Mouse (Mus musculus): ENCODE measurements around the gene Sebox.

The Sebox gene

DNA sequence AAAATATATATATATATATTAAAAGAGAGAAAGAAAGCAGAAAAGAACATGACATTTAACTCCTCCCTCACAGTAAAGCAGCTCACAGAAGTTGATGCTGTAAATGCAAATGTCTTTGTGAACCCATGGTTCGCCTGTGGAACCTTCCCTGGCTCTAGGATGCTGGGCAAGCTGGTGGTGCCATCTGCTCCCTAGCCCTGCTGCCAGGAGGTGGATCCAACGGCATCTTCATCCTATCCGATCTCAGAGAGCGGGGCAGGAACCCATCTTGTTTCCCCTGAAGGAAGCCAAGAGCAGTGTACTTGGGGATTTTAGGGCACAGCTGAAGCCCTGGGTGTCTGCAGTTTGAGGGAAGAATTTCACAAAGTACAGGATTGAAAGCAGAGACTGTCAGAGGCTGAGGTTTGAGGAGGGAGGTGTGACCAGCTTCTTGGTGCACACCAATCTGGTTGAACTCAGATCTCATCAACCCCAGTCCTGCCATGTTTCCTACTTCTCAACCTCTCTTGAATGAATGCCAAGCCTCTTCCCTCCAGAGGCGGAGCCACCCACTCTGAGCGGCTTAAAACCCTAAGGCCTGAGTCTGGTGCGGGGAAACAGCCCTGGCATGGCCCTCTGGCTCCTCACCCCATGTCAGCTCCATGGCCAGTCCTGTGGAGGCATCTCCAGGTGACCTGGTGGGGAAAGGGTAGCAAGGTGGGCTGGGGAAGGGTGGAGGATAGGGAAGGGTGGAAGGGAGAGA, at the start of gene Sebox:
TSS of gene Sebox (plus strand) at position 539 of the 742 bp plus-strand sequence.
- DNase-seq (ENCODE audit: low read depth, low spot score) = no peak

DNA sequence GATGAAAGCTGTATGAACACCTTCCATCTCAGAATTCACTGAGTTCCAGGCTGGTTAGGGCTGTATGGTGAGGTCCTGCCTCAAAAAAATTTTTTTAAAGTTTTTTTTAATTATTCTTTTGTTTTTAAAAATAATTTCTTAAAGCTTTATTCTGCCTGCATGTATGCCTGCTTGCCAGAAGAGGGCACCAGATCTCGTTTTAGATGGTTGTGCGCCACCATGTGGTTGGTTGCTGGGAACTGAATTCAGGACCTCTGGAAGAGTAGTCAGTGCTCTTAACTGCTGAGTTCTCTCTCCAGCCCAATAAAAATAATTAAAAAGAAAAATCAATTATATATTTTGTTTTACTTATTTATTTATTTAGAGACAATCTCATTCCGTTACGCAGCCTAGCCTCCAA, 49.6 kb upstream of the Sebox start:
- DNase-seq (ENCODE audit: low read depth, low spot score) = peak; percentile 78

DNA sequence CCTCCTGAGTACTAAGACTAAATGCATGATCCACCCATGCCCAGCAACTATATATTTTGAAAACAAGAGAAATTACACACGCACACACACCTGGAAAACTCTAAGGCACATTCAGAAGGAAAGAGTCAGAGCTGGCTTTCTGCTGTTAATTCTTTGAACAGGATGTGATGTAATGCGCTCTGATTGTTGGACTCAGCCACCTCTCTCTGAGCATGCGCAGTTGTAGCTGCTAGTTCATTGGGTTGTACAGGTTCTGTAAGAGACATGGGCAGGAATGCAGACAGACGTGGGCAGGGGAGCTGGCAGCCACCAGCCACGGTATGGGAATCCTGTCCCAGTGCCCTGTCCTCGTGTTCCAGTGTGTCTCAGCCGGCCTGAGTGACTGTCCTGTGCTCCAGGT, 49.0 kb upstream of the Sebox start:
- DNase-seq (ENCODE audit: low read depth, low spot score) = no peak

DNA sequence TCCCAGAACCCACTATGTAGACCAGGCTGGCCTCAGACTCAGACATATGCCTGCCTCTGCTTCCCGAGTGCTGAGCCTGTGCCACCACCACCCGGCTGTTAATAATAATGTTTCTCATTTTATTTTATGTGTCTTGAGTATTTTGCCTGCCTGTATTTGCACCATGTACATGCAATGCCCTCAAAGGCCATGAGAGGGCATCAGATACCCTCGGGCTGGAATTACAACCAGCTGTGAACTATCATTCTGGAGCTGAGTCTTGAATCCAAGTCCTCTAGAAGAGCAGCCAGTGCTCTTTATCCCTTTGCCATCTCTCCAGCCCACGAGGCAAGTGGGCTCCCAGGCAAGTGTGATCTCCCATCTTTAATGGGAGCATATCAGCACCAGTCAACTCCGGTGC, 47.9 kb upstream of the Sebox start:
- DNase-seq (ENCODE audit: low read depth, low spot score) = peak; percentile 76

DNA sequence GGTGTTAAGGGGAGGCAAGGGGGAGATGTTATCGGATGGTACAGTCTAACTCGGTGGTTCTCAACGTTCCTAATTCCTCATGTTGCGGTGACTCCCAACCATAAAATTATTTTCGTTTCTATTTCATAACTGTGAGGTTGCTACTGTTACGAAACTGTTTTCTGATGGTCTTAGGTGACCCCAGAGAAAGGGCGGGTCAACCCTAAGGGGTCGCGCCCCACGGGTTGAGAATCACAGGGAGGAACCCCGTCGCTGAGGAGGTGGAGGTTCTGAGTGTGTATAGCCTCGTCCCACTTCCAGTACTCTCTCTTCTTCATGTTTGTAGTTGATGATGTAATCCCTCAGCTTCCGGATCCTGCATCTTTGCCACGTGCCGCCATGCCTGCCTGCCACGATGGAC, 44.5 kb upstream of the Sebox start:
- DNase-seq (ENCODE audit: low read depth, low spot score) = no peak

DNA sequence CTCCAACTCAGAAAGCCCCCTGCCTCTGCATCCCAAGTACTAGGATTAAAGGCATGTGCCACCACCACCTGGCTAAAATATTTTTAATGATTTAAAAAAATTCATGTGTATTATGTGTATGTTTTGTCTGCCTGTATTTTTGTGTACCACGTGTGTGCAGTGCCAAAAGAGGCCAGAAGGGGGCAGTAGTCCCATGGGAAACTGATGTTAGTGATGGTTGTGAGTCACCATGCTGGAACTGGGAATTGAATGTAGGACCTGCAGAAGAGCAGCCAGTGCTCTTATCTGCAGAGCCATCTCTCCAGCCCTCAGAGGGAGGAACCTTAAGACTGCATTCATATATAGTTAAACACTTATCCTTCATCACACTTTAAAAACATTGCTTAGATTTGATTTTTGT, 41.4 kb upstream of the Sebox start:
- peak; percentile 50 for DNase-seq (ENCODE audit: low read depth, low spot score)

DNA sequence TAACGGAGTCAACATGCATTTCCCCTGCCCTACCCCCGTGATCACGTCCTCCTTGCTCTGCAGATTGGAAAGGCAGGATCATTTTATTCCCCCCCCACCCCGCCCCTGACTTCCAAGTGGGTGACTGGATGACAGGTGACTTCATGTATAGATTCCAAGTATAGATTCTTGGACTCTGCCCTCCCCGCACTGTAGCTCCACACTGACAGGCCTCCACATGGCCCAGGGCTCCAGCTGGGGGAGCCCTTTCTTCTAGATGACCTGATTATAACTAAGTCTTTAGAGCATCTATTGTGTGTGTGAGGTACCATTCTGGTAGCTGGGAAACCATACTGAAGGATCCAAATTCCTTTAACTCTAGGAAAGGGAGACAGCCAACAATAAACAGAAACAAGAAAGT, 40.6 kb upstream of the Sebox start:
- no peak for DNase-seq (ENCODE audit: low read depth, low spot score)

DNA sequence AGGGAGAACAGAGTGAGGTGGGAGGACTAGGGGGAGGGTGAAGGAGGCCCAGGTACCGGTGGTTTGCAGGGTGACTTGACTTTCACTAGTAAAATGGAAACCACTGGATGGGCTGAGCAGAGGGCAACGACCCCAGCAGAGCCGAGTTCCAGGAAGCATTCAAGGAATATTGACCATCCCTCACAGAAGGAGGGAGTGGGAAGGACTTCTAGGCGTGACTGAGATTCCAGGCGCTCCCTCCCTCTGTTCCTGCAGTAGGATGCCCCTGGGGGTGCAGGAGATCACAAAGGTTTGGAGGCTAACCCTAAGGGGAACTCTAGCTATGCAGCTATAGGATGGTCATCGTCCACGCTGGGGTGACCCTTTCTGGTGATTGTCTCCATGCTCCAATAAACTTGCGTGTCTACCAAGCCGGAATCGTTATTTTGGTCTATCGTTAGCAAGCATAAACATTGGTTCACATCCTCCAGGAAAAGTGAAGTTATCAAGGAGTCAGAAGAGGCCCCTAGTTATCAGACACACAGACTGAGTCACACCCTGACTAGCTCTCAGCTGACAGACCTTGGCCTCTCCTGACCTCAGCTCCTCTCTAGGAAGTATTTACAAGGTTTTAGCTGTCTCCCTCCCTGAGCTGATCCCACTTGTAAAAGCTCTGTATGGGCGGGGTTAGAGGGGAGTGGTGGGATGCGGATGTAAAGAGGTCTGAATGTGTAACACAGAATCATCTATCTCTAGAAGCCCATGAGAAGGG, 39.8 kb upstream of the Sebox start:
- peak; percentile 25 for DNase-seq (ENCODE audit: low read depth, low spot score)

DNA sequence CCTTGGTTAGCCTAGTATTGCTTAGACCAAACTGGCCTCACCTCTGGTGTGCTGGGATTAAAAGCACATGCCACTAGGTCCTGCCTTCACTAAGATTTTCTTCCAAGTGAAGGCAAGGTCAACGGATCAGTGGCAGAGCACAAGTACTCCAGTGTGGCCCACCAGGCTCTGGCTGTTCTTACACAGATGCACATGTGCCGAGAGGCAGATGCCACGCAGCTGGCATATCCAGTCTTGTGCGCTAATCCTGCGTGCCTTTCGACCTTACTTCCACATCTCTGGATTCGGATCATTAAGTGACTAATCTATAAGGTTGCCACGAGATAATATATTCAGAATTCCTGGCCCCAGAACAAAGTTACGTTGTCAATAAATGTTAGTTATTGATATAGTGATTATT, 38.1 kb upstream of the Sebox start:
- no peak for DNase-seq (ENCODE audit: low read depth, low spot score)

DNA sequence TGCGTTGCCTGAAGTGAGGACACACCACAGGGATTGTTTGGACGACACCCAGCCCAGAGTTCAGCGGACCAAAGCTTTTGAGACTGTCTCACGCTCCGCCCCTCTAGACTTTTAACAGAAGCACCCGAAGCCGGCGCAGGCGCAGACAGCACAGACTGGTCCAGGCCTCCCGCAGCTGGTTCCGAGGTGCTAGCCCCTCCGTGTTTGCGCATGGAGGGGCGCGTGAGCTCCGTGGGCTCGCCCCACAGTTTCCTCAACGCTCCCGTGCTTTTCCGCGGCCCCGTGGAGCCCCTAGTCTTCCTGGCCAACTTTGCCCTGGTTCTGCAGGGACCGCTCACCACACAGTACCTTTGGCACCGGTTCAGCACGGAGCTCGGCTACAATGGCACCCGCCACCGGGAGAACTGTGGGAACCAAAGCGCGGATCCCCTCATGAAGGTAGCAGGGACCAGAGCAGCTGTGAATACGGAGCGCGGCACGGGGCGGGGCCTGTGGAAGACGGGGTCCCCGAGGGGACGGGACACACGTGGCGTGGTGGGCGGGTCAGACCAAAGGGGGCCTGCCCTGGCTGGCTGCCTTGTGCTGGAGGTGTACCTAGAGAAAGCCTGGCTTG, 37.6 kb upstream of the Sebox start, which contains the start of gene Slc46a1:
TSS of gene Slc46a1 (plus strand) at position 130 of the 613 bp plus-strand sequence.
- peak; percentile 93 for DNase-seq (ENCODE audit: low read depth, low spot score)

DNA sequence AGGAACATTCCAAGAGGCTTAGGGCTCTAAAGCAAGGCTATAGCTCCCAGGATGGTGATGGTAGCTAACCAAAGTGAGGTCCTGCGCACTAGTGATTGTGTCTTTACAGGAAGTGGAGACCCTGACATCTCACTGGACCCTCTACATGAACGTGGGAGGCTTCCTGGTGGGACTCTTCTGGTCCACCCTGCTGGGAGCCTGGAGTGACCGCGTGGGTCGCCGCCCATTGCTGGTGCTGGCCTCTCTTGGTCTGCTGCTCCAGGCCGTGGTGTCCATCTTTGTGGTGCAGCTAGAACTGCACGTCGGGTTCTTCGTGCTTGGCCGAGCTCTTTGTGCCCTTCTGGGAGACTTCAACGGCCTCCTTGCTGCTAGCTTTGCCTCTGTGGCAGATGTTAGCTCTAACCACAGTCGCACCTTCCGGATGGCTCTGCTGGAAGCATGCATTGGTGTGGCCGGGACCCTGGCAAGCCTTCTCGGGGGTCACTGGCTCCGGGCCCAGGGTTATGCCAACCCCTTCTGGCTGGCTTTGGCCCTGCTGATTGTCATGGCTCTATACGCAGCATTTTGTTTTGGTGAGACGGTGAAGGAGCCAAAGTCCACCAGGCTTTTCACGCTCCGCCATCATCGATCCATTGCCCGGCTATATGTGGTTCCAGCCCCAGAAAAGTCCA, 36.9 kb upstream of the Sebox start:
- DNase-seq (ENCODE audit: low read depth, low spot score) = no peak

DNA sequence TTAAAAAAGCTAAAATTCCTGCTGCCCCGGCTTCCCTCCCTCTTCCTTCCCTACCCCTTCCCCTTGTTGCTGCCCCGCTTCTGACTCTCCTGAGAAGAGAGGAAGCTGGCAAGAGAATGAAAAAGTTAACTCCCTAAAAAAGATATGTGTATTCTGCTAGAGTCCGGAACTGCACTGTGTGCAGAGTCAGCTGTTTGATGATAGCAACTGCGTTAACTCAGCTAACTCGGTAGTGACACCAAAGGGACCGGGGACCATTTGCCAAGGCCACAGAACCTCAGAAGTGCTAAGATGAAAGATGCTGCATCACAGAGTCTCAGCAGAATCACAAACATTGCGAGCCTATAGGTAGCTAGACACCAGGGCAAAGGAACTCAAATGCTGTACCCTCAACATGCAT, 35.7 kb upstream of the Sebox start:
- DNase-seq (ENCODE audit: low read depth, low spot score) = no peak

DNA sequence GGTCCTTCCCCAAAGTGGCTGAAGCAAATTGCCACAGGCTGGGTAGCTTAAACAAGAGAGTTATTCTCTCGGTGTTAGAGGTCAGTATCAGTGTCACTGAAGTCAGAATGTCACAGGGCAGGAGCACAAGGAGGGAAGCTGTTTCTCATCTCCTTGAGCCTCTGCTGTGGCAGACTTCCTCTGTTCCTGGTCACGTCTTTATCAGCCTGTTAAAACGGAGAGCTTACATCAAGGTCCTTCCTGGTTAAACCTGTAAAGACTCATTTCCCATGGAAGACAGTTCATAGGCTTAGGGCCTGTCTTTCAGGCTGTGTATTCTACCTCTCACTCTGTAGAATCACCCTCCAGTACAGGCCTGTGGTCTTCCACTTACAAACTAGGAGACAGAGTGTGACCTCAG, 35.3 kb upstream of the Sebox start:
- DNase-seq (ENCODE audit: low read depth, low spot score) = no peak

DNA sequence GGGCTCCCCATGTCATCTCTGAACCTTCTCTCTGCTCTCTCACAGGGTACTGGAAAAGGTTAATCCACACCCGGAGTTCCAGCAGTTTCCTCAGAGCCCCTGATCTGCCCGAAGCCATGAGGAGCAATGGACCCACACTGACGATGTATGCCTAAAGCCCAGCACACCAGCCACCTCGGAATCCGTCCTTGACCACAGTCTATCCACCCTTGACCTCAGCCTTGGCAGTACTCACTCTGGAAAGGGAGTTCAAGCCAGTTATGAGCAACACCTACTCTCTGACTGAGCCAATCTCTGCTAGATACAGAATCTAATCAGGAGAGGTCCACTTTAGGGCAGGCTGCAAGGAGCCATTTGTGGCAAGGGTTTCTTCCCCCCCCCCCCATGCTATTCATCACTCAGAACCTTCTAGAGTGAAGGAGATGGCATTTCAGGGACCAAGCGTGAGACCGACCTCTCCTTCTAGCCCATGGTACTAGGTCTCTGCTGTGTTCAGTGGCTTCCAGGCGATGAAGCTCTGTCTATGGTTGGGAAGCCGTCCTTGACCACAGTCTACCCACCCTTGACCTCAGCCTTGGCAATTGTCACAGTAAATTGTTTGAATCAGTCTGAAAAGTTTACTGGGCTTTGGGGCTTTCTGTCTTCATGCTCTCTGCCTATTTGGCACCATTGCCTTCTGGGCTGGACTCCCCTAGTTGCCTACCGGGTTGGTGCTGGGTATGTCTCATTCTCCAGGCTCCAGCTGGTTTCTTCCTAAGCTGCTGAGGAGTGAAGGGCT, 31.7 kb upstream of the Sebox start:
- DNase-seq (ENCODE audit: low read depth, low spot score) = no peak

DNA sequence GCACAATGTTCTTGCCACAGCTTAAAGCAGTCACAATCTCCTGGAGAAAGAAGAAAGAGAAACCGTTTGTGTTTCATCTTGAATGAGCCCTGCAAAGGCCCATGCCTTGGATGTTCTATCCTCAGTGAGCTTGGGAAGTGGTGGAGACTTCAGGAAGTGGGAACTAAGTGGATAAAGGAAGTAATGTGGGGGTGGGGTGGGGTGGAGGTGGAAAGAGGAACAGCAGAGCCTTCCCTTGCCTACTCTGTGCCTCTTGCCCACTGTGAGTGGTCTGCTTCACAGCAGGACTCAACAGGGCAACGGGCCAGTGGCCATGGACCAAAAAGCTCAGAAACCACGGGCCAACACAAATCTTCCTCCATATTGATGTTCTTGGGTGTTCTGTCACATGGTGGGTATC, 28.0 kb upstream of the Sebox start:
- no peak for DNase-seq (ENCODE audit: low read depth, low spot score)

DNA sequence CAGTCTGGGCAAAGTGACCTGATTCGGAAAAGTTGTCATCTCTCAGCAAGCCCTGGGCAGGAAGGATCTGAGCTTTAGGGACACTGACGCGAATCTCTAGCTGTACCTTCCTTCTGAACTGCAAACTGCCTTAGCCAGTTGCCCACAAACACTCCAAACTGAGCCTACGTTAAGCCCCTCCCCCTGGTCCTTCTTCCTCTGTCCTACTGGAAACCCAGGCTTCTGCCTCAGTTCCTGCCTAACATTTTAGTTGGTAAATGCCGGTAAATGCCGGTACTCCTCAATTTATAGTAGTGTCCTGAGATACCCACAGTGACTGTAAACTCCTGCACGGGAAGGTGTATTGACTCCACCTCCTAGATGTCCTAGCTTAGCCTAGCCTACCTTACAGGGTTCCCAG, 19.6 kb upstream of the Sebox start:
- DNase-seq (ENCODE audit: low read depth, low spot score) = no peak

DNA sequence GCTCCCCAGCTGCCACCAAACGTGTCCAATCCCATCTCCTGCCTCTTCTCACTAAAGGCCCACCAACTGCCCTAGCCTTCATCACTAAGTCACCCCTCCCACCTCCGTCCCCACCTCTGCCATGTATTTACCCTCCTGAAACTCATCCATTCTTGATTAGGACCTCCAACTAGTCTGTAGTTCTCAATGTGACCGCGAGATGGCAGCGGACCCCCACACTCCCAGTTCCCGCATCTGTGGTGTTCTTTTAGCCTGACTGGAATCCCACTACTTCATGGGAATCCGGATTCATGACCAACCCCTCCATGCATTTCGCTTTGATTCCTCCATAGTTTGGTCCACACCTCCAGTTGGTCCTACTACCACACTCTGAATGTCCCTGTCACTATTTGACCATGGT, 15.1 kb upstream of the Sebox start:
- peak; percentile 80 for DNase-seq (ENCODE audit: low read depth, low spot score)

DNA sequence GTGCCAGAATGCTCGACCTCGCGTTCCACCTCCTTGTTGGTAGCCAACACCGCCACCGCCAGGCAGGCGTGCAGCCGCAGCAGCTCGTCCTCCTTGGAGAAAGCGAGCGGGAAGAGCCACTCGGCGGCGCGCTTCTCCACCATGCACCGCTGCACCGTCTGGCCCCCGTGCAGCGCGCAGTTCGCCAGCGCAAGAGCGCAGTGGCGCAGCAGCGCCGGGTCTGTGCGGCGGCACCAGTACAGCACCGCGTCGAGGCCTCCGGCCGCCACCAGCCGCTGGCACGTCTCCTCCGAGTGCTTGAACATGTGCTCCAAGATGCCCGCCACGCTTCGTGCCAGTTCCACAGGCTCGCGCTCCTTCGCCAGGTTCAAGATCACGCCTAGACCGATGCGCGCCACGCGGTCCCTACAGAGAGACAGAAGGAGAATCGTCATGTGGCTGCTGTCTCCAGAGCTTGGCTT, 12.4 kb upstream of the Sebox start:
- DNase-seq (ENCODE audit: low read depth, low spot score) = no peak

DNA sequence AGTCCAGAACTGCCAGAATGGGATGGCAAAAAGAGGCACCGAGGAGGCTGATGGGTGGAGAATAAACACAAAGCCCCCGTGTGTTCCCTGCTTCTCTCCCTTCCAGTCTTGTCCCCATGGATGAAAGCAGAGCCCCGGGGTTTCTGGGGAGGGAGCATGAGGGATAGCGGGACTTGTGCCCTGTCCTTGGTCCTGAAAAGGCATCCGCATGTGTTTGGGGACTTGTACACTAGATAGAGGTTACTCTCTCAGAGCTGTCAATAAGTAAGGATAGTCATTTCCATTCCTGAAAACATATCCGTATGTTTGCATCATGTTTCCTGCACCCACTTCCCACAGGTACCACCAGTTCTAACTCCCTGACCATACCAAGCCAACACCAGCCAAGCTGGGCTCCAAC, 7.3 kb upstream of the Sebox start:
- DNase-seq (ENCODE audit: low read depth, low spot score) = peak; percentile 73

DNA sequence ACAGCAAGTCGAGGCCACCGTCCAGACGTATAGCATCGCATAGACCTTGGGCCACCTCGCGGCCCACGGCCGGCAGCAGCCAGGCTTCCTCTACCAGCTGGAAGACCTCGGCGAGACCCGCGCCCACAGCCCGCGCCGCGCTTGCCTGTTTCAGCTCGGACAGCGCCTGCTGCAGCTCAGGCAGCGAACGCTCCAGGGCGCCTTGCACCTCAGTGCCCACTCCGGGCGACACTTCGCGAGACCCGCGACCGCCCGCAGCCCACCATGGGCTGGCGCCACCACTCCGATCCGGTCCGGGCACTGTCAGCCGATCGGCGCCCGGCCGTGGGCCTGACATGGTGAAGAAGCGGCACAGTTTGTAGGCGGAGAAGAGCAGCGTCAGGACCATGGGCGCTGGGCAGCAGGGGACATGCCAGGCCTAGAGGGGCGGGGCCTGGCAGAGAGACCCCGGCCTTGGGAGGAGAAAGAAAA, 6.1 kb upstream of the Sebox start:
- DNase-seq (ENCODE audit: low read depth, low spot score) = no peak
